In the genomic region with DNA sequence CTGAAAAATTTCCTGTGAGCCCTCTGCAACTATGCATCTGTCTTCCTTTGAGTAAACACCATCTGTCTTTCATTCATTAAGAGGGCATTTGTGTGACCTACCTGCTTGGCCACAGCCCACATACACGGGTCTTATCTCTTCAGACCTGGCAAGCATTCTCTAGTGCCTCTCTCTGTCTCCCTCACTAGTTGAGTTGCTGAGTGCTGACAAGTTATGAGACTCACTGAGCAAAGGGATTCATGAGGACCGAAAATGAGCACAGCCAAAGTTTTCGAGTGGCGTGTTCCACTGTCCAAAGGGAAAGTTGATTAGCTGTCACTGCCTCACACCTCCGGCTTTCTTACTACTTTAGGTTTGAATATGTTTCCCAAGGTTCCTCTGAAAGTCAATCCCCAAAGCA, we compare ENCODE assay signal across 25 mouse cellular contexts.
"Had no signal": no experiment of that assay in that cellular context is flagged by ENCODE, and none has a peak within 500 bp of the region (broad histone marks: within the 10 kb centered on the region; RNA-seq: fewer than 3 reads in every experiment).

No protein-coding gene starts in this region.

- H3K9ac ChIP-seq: limb, embryonic 13.5 days; liver, embryonic 12.5 days; liver, embryonic 15.5 days; lung, embryonic 15.5 days; neural tube, embryonic 13.5 days; stomach, embryonic 15.5 days had no signal

- H3K27ac ChIP-seq: kidney, postnatal 0 days; layer of hippocampus, adult 2 months; limb, embryonic 10.5 days; limb, embryonic 13.5 days; liver, embryonic 12.5 days; liver, embryonic 15.5 days; lung, embryonic 15.5 days; neural tube, embryonic 13.5 days; stomach, embryonic 15.5 days had no signal

- H3K4me1 ChIP-seq: liver, embryonic 12.5 days; liver, embryonic 15.5 days; lung, embryonic 15.5 days; megakaryocyte, embryonic 14.5 days; stomach, embryonic 15.5 days had no signal

- H3K4me2 ChIP-seq: limb, embryonic 13.5 days; liver, embryonic 12.5 days; liver, embryonic 15.5 days; lung, embryonic 15.5 days; midbrain, embryonic 11.5 days; neural tube, embryonic 13.5 days; stomach, embryonic 15.5 days had no signal

- ATAC-seq: liver, embryonic 12.5 days had no signal

- H3K4me3 ChIP-seq: layer of hippocampus, adult 2 months; limb, embryonic 10.5 days; limb, embryonic 13.5 days; liver, embryonic 12.5 days; liver, embryonic 15.5 days; lung, embryonic 15.5 days; megakaryocyte, embryonic 14.5 days; myocyte; neural tube, embryonic 13.5 days; stomach, embryonic 15.5 days had no signal

- H3K27me3 ChIP-seq: limb, embryonic 13.5 days; liver, embryonic 12.5 days; liver, embryonic 15.5 days; lung, embryonic 15.5 days; megakaryocyte, embryonic 14.5 days; neural tube, embryonic 13.5 days; stomach, embryonic 15.5 days had no signal

- DNase-seq: kidney, postnatal 25 days; layer of hippocampus, adult 9-11 months; liver; lung, adult 18-20 months; lung, postnatal 10 days; lung, postnatal 36 days; midbrain, embryonic 14.5 days; retina, postnatal 1 day; right cerebral cortex, postnatal 25 days; spleen, adult 18-20 months; thymus, adult 2 months; thymus, postnatal 14 days; thymus, postnatal 4 days had no signal

- H3K36me3 ChIP-seq: limb, embryonic 10.5 days; limb, embryonic 13.5 days; liver, embryonic 12.5 days; liver, embryonic 15.5 days; lung, embryonic 15.5 days; neural tube, embryonic 13.5 days; stomach, embryonic 15.5 days had no signal

- H3K9me3 ChIP-seq: limb, embryonic 10.5 days; liver, embryonic 12.5 days; liver, embryonic 15.5 days; lung, embryonic 15.5 days; neural tube, embryonic 13.5 days; stomach, embryonic 15.5 days had no signal
